Mouse (Mus musculus) inflammation-experienced regulatory T-cells, adult 6 months (primary cell): ENCODE measurements around the gene Lipt1. TPM values are rescaled to one million over a fixed set of nuclear protein-coding genes. Genes with fewer than 3 reads are reported as not detected.

Experiments
- ATAC-seq: one replicate; pipeline ENCODE4 v1.8.0; 2017
- polyA plus RNA-seq, 3 experiments: library from polyadenylated mRNA; unstranded; fragments of 100-300 nt; shearing (Covaris generic); gene quantifications; one replicate each; pipeline ENCODE4 v1.2.1; 2017

Lipt1 gene
- polyA plus RNA-seq, 3 experiments from 2014 or later, result 3.7 to 7.4 (median 7.2) TPM

GRCm38 (mm10) chr1:37900288-37900687, 28.8 kb downstream of the Lipt1 start:
- no peak for ATAC-seq

- ATAC-seq, result no peak
Measured at GRCm38 (mm10) chr1:37903178-37903577, 31.6 kb downstream of the Lipt1 start.

- ATAC-seq, result no peak
Measured at GRCm38 (mm10) chr1:37912751-37913150, 41.2 kb downstream of the Lipt1 start.

DNA sequence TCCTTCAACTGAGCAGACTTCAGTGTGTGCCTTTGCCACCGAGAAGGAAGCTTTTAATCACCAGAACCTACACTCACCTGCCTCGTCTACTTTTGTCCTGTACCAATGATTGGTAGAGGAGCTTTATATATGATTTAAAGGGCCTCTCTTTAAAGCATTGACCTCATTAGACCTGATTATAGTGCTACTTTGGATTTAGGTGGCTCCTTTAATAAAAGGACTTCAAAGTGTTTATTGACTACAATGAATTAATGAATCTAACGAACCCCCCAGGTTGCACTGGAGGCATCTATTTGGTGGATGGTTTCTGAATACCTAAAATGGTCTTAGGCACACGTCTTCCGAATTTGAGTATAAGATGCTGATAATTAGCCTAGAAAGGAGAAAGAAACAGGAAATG, 44.9 kb downstream of the Lipt1 start, which contains the start of gene Lyg2:
Gene Lyg2, minus strand, starts transcription at position 101 of the 400 bp plus-strand sequence.
- no peak for ATAC-seq

- no peak for ATAC-seq
Measured at GRCm38 (mm10) chr1:37917666-37918065, 46.1 kb downstream of the Lipt1 start.

DNA sequence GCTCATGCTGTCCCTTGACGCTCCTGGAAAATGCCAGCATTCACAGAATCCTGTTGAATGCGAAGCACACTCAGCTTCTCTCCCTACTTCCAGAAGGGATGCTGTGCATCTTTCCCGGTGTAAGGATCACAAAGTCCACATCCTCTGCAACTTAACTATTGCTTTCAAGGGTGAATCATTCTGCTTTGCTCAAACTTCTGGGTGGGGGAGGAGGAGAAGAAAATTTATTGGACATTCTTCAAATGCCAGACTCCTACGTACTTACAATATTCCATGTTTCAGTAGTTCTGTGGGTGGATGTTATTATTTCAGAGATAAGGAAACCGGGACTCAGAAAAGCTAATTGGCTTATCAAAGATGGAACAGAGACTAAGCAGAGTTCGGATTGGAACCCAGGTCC, 46.6 kb downstream of the Lipt1 start:
- no peak for ATAC-seq

GRCm38 (mm10) chr1:37922536-37922935, 51.0 kb downstream of the Lipt1 start:
- no peak for ATAC-seq

Other genes with a start within 250 kb of the Lipt1 start
- 1 to 10 TPM in 1 of 3 experiments, under 1 TPM in 2; 0.51 to 1.1 (median 0.70) TPM for gene 2010300C02Rik, start 151.7 kb upstream of the Lipt1 start, polyA plus RNA-seq
- 1 to 10 TPM; 1.2 to 1.9 (median 1.8) TPM for gene Tsga10, start 5.3 kb upstream of the Lipt1 start, polyA plus RNA-seq
- gene Mitd1, start 18.7 kb downstream of the Lipt1 start, polyA plus RNA-seq, result 100 to 1,000 TPM in 2 of 3 experiments, 10 to 100 TPM in 1; 95.5 to 109 (median 105) TPM
- 100 to 1,000 TPM; 191 to 281 (median 223) TPM for gene Mrpl30, start 18.7 kb downstream of the Lipt1 start, polyA plus RNA-seq
- not detected for gene Lyg2, start 44.8 kb downstream of the Lipt1 start, polyA plus RNA-seq
- not detected for gene Lyg1, start 86.0 kb downstream of the Lipt1 start, polyA plus RNA-seq
- 100 to 1,000 TPM; 148 to 170 (median 151) TPM for gene Txndc9, start 126.2 kb downstream of the Lipt1 start, polyA plus RNA-seq
- gene Eif5b, start 126.3 kb downstream of the Lipt1 start, polyA plus RNA-seq, result 10 to 100 TPM; 29.5 to 34.6 (median 31.9) TPM